Mouse (Mus musculus): ENCODE data around the gene Prkn. TPM values are rescaled to one million over a fixed set of nuclear protein-coding genes. Genes with fewer than 3 reads are reported as not detected.

Gene Prkn
- polyA plus RNA-seq, 1 experiment from 2014 or later = 2.2 TPM

DNA sequence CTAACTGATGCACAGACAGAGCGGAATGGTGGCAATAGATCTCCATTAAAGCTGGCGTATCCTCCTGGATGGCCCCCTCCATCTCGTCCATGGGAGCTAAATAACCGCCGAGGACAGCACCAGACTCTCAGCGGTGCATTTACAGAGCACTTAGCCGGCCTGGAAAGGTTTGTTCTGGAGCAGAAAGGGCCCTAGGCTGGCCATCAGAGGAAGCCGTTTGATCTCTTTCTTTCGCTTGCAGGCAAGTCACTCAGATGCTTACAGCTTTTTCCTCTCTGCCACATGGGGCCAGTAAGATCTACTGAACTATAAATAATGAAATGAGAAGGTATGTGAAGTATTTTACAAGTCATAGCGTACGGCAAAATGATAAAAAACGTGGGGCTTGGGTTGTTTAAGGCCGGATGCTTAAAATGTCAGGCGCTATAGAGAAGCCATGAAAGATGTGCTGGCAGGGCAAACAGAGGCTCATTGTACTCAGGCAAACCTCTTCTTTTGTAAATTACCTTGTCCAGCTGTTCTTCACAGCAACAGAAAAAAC is 1189.8 kb downstream of the Prkn start:
- Histone ChIP-seq H3K27ac (ENCODE audit: low read length) (no peak overlapping the region), H3K4me3 (replicated peaks; ENCODE audit: low read length) (no peak overlapping the region), H3K4me2 (ENCODE audit: low read depth, low read length) (0 out of 2 replicates have a peak overlapping the region, but pooled peaks have one; percentile 5), H3K9ac (ENCODE audit: low read length) (no peak overlapping the region), H3K36me3 (ENCODE audit: control insufficient read depth, insufficient read depth, low read length) (no peaks in the 10 kb centered on the region), H3K27me3 (ENCODE audit: control insufficient read depth, insufficient read depth, low read length) (no peaks in the 10 kb centered on the region), H3K4me1 (ENCODE audit: control insufficient read depth, insufficient read depth, low read length) (peaks cover 16% of the 10 kb centered on the region), H3K9me3 (replicated peaks; ENCODE audit: control insufficient read depth, low read length) (no peaks in the 10 kb centered on the region)
- WGBS = 19% methylated on average over 14 of the region's 14 CpGs
- no peak for ATAC-seq (ENCODE audit: insufficient read depth, low FRiP score)

DNA sequence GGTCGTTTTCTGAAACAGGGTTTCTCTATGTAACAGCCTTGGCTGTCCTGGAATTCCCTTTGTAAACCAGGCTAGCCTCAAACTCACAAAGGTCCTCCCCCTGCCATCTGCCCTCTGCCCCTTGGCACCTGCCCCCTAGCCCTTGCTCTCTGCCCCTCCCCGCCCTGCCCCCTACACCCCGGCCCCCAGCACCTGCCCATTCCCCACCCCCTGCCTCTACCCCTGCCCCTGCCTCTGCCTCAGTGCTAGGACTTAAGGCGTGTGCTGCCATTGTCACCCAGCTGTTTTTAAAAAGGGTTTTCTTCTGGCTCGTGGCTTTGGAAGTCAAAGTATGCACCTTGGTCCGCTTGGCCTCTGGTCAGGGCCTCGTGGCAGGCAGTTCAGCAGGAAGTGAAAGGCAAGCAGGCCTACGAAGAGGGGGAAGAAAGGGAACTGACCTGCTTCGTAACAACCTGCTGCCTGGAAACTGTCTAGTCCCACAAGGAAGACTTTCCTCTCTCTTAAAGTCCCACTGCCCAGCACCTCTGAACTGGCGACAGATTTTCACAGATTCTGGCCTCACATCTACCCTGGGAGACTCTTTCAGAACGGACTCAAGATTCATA is 1190.5 kb downstream of the Prkn start:
- H3K27me3 ChIP-seq (ENCODE audit: control insufficient read depth, insufficient read depth, low read length) = no peaks in the 10 kb centered on the region
- H3K9me3 ChIP-seq (replicated peaks; ENCODE audit: control insufficient read depth, low read length) = no peaks in the 10 kb centered on the region
- no peak overlapping the region for H3K27ac ChIP-seq (ENCODE audit: low read length)
- no peaks in the 10 kb centered on the region for H3K36me3 ChIP-seq (ENCODE audit: control insufficient read depth, insufficient read depth, low read length)
- no peak for ATAC-seq (ENCODE audit: insufficient read depth, low FRiP score)
- 11% methylated on average over 11 of the region's 11 CpGs for WGBS
- no peak overlapping the region for H3K9ac ChIP-seq (ENCODE audit: low read length)
- H3K4me1 ChIP-seq (ENCODE audit: control insufficient read depth, insufficient read depth, low read length) = peaks cover 16% of the 10 kb centered on the region
- no peak overlapping the region for H3K4me3 ChIP-seq (replicated peaks; ENCODE audit: low read length)
- H3K4me2 ChIP-seq (ENCODE audit: low read depth, low read length) = no peak overlapping the region

DNA sequence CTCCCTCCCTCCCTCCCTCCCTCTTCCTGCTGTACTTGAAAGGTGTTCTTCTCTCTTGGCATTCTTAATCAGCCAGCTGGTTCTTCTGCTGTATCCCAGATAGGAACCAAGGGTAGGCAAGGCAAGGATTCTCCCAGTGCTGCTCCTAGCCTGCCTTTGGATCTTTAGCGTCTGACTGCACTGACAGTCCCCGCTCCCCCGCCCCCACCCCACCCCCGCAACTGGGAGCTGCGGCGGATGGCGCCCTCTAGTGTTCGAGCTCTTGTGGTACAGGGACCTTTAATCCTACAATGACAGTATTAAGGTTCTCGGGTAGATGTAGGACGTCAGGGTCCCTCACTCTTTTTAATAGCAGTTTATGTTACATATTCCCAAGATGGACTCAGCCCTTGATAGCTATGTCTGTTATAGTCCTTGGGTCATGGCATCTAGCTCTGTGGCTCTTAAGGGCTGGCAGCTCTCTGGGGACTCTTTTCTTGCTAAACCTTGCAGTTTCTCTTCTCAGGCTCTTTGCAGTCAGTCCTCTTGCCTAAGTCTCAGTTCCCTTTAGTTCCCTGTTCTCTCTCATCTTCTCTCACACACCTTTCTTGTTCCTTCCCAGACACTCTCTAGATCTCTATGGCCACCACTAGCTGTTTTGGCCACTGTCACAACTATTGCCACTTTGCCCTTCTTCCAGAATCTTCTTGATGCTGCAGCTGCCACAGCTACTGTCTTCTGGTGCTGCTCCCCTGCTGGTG is 1191.2 kb downstream of the Prkn start:
- Histone ChIP-seq H3K4me3 (replicated peaks; ENCODE audit: low read length) (no peak overlapping the region), H3K4me2 (ENCODE audit: low read depth, low read length) (0 out of 2 replicates have a peak overlapping the region, but pooled peaks have one; percentile 19), H3K4me1 (ENCODE audit: control insufficient read depth, insufficient read depth, low read length) (peaks cover 16% of the 10 kb centered on the region), H3K9ac (ENCODE audit: low read length) (no peak overlapping the region), H3K27me3 (ENCODE audit: control insufficient read depth, insufficient read depth, low read length) (no peaks in the 10 kb centered on the region), H3K36me3 (ENCODE audit: control insufficient read depth, insufficient read depth, low read length) (no peaks in the 10 kb centered on the region), H3K27ac (ENCODE audit: low read length) (no peak overlapping the region), H3K9me3 (replicated peaks; ENCODE audit: control insufficient read depth, low read length) (no peaks in the 10 kb centered on the region)
- 2% methylated on average over 10 of the region's 10 CpGs for WGBS
- ATAC-seq (ENCODE audit: insufficient read depth, low FRiP score) = no peak

DNA sequence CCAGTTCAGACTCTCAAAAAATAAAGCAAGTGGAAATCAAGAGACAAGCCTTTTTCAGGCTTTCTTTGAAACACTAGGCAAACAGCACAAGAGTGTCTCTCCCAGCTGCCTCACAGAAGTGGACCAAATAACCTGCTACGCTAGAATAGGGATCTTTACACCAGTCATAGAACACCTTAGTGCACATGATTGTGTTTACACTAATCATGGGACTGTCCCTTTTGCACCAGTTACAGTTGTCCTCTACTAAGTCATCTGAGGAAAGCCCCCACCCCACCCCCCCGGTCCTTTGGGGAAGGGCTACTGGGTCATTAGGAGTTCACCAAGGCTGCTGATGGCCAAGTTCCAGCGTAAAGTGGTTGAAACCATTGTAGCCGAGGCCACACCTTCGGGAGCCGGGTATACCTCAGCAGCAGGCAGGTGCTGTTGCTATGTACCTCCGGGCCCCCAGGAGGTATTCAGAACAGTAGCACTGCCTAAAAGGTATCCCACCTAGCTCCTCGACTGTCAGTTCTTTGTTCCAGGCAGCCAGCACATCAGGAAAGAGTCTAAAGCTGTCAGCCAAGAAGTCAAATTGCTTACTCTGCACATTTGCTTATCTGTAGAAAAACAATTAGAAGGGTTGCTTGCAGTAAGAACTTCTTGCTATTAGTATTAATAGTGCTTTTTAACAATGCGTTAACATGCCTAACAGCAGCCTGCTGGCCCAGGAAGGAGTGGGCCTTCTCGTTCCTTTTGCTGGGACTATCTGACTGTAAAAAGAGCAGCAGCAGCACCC is 1192.0 kb downstream of the Prkn start:
- no peak for ATAC-seq (ENCODE audit: insufficient read depth, low FRiP score)
- Histone ChIP-seq H3K4me3 (replicated peaks; ENCODE audit: low read length) (no peak overlapping the region), H3K4me1 (ENCODE audit: control insufficient read depth, insufficient read depth, low read length) (peaks cover 16% of the 10 kb centered on the region), H3K9ac (ENCODE audit: low read length) (no peak overlapping the region), H3K36me3 (ENCODE audit: control insufficient read depth, insufficient read depth, low read length) (no peaks in the 10 kb centered on the region), H3K4me2 (ENCODE audit: low read depth, low read length) (no peak overlapping the region), H3K27ac (ENCODE audit: low read length) (no peak overlapping the region), H3K9me3 (replicated peaks; ENCODE audit: control insufficient read depth, low read length) (no peaks in the 10 kb centered on the region), H3K27me3 (ENCODE audit: control insufficient read depth, insufficient read depth, low read length) (no peaks in the 10 kb centered on the region)
- 50% methylated on average over 10 of the region's 10 CpGs for WGBS

DNA sequence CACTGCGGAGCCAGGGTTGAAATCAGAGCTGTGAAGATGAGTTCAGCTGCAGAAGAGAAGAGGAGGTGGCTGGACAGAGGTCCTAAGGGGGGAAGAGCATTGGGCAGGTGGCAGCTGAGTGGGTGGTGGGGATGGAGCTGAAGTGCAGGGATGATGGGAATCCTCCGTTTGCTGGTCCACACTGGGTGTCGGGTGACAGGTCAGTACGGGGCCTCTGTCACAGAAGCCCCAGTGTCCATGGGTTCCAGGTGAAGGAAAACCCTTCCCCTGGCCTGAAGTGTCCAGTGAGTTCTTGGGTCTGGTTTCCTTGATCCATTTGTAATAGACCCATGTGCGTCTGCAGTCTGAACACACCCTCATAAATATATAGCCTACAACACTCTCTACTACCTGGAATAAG is 1195.2 kb downstream of the Prkn start:
- no peak overlapping the region for H3K4me3 ChIP-seq (replicated peaks; ENCODE audit: low read length)
- H3K9me3 ChIP-seq (replicated peaks; ENCODE audit: control insufficient read depth, low read length) = no peaks in the 10 kb centered on the region
- H3K27me3 ChIP-seq (ENCODE audit: control insufficient read depth, insufficient read depth, low read length) = no peaks in the 10 kb centered on the region
- no peak overlapping the region for H3K9ac ChIP-seq (ENCODE audit: low read length)
- H3K36me3 ChIP-seq (ENCODE audit: control insufficient read depth, insufficient read depth, low read length) = no peaks in the 10 kb centered on the region
- 52% methylated on average over 5 of the region's 5 CpGs for WGBS
- no peak overlapping the region for H3K27ac ChIP-seq (ENCODE audit: low read length)
- H3K4me2 ChIP-seq (ENCODE audit: low read depth, low read length) = no peak overlapping the region
- no peak for ATAC-seq (ENCODE audit: insufficient read depth, low FRiP score)
- H3K4me1 ChIP-seq (ENCODE audit: control insufficient read depth, insufficient read depth, low read length) = peaks cover 8% of the 10 kb centered on the region

DNA sequence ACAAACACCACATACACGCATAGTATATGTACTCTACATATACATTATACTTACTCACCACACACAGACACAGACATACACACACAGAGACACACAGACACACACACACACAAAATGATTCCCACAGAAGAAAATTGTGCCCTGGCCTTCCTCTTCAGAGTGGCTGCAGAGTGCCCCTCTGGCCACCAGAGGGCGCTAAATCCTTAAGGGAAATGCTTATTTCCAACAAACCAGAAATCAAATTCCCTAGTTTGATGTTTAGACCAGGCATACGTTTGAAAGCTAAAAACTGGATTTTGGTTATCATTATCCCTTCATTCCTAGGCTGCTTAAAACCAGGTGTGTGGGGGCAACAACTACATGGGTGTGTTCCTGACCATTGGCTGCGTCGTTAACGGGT is 1196.0 kb downstream of the Prkn start:
- no peaks in the 10 kb centered on the region for H3K36me3 ChIP-seq (ENCODE audit: control insufficient read depth, insufficient read depth, low read length)
- ATAC-seq (ENCODE audit: insufficient read depth, low FRiP score) = no peak
- WGBS = 44% methylated on average over 6 of the region's 6 CpGs

DNA sequence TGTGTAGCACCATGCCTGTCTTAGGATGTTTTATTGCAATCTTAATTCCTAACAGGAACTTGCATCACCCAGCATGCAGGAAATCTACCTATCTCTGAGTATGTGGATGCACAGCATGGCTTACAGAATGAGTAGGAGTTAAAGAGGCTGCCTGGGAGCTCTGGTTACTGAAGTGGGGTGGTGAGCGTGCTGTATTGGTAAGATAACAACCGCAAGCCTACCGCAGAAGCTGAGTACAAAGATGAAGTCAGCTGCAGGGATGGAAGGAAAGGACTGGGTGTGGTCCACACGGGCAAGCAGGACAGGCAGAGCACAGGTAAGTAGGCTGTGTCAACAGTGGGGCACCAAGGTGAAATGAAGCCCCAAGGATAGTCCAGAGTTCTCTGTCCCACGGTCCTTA is 1196.9 kb downstream of the Prkn start:
- no peak overlapping the region for H3K9ac ChIP-seq (ENCODE audit: low read length)
- no peak overlapping the region for H3K27ac ChIP-seq (ENCODE audit: low read length)
- no peak overlapping the region for H3K4me2 ChIP-seq (ENCODE audit: low read depth, low read length)
- no peaks in the 10 kb centered on the region for H3K27me3 ChIP-seq (ENCODE audit: control insufficient read depth, insufficient read depth, low read length)
- WGBS = 55% methylated on average over 5 of the region's 5 CpGs
- no peaks in the 10 kb centered on the region for H3K4me1 ChIP-seq (ENCODE audit: control insufficient read depth, insufficient read depth, low read length)
- H3K36me3 ChIP-seq (ENCODE audit: control insufficient read depth, insufficient read depth, low read length) = no peaks in the 10 kb centered on the region
- no peaks in the 10 kb centered on the region for H3K9me3 ChIP-seq (replicated peaks; ENCODE audit: control insufficient read depth, low read length)
- ATAC-seq (ENCODE audit: insufficient read depth, low FRiP score) = peak; percentile 59
- H3K4me3 ChIP-seq (replicated peaks; ENCODE audit: low read length) = no peak overlapping the region

More for the DNA sequence above, 1196.0 kb downstream of the Prkn start:
- peaks cover 3% of the 10 kb centered on the region; the same call in 1 of the 2 replicates for H3K4me1 ChIP-seq (ENCODE audit: control insufficient read depth, insufficient read depth, low read length)
- H3K9me3 ChIP-seq (replicated peaks; ENCODE audit: control insufficient read depth, low read length) = no peaks in the 10 kb centered on the region
- no peaks in the 10 kb centered on the region for H3K27me3 ChIP-seq (ENCODE audit: control insufficient read depth, insufficient read depth, low read length)
- H3K9ac ChIP-seq (ENCODE audit: low read length) = no peak overlapping the region
- no peak overlapping the region for H3K4me2 ChIP-seq (ENCODE audit: low read depth, low read length)
- no peak overlapping the region for H3K4me3 ChIP-seq (replicated peaks; ENCODE audit: low read length)
- no peak overlapping the region for H3K27ac ChIP-seq (ENCODE audit: low read length)

DNA sequence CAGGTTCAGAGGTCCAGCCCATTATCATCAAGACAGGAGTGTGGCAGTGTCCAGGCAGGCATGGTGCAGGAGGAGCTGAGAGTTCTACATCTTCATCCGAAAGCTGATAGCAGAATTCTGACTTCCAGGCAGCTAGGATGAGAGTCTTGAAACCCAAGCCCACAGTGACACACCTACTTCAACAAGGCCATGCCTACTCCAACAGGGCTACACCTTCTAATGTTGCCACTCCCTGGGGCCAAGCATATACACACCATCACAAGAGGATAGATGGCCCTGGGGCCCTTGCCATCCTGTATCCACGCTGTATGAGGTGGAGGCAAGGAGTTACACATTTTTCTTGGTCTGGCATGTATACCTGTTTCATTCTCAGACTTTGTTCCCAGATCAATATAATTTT is 1197.4 kb downstream of the Prkn start:
- Histone ChIP-seq H3K27ac (ENCODE audit: low read length) (no peak overlapping the region), H3K36me3 (ENCODE audit: control insufficient read depth, insufficient read depth, low read length) (no peaks in the 10 kb centered on the region), H3K4me1 (ENCODE audit: control insufficient read depth, insufficient read depth, low read length) (no peaks in the 10 kb centered on the region), H3K4me2 (ENCODE audit: low read depth, low read length) (no peak overlapping the region), H3K4me3 (replicated peaks; ENCODE audit: low read length) (no peak overlapping the region), H3K27me3 (ENCODE audit: control insufficient read depth, insufficient read depth, low read length) (no peaks in the 10 kb centered on the region), H3K9ac (ENCODE audit: low read length) (no peak overlapping the region), H3K9me3 (replicated peaks; ENCODE audit: control insufficient read depth, low read length) (no peaks in the 10 kb centered on the region)
- no peak for ATAC-seq (ENCODE audit: insufficient read depth, low FRiP score)
- 78% methylated on average over 2 of the region's 2 CpGs for WGBS

DNA sequence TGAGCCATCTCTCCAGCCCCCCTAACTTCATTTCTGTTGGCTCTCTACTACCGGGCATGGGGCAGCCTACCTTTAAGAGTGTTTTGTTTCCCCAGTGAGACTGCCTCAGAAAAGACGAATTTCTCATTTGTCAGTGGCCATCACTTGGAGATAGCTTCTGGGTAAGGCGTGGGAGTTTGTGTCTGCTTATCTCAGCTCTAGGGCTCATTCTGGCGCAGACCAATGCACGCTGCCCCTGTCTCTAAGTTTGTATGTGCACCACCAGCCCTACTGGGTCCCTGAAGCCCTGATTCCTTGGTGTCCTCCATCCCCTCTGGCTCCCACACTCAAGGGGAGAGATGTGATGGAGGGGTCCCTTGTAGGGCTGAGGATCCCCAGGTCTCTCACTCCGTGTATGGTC is 1198.3 kb downstream of the Prkn start:
- H3K4me3 ChIP-seq (replicated peaks; ENCODE audit: low read length) = no peak overlapping the region
- no peak overlapping the region for H3K9ac ChIP-seq (ENCODE audit: low read length)
- H3K27ac ChIP-seq (ENCODE audit: low read length) = no peak overlapping the region
- H3K4me1 ChIP-seq (ENCODE audit: control insufficient read depth, insufficient read depth, low read length) = no peaks in the 10 kb centered on the region
- H3K4me2 ChIP-seq (ENCODE audit: low read depth, low read length) = no peak overlapping the region
- WGBS = 54% methylated on average over 6 of the region's 6 CpGs
- no peak for ATAC-seq (ENCODE audit: insufficient read depth, low FRiP score)
- H3K27me3 ChIP-seq (ENCODE audit: control insufficient read depth, insufficient read depth, low read length) = no peaks in the 10 kb centered on the region
- H3K9me3 ChIP-seq (replicated peaks; ENCODE audit: control insufficient read depth, low read length) = no peaks in the 10 kb centered on the region
- H3K36me3 ChIP-seq (ENCODE audit: control insufficient read depth, insufficient read depth, low read length) = no peaks in the 10 kb centered on the region

All from stomach, embryonic 16.5 days (tissue).